Mouse (Mus musculus) embryonic facial prominence, embryonic 11.5 days (tissue): ENCODE results near the gene Ccl2. TPM values are rescaled to one million over a fixed set of nuclear protein-coding genes. Genes with fewer than 3 reads are reported as not detected.

Source experiments
- ATAC-seq: fragments of 200-750 bp; cut with Nextera tagmentation; replicated peaks from 2 replicates; pipeline ENCODE4 v1.8.0; 2017; ENCODE audit warnings: low read depth; ENCODE audit not compliant: insufficient number of reproducible peaks, low FRiP score, low TSS enrichment
- DNase-seq: peaks from one replicate; pipeline ENCODE4 v3.0.0-alpha.2; 2015; ENCODE audit warnings: low spot score
- H3K27ac ChIP-seq: fragments of 300-500 bp; sonication (generic); replicated peaks from 2 replicates; pipeline ENCODE4 v1.5.1; 2014; ENCODE audit warnings: mild to moderate bottlenecking, low read depth, low read length, control low read depth
- H3K27me3 ChIP-seq: fragments of 300-500 bp; sonication (generic); 2 replicates; pipeline ENCODE4 v1.6.1; 2014; ENCODE audit warnings: mild to moderate bottlenecking, low read length, moderate library complexity, mixed read lengths; ENCODE audit not compliant: control insufficient read depth, insufficient read depth
- H3K36me3 ChIP-seq: fragments of 300-500 bp; sonication (generic); replicated peaks from 2 replicates; pipeline ENCODE4 v1.6.1; 2014; ENCODE audit warnings: low read depth, mild to moderate bottlenecking, low read length, moderate library complexity, mixed read lengths; ENCODE audit not compliant: control insufficient read depth, insufficient read depth
- H3K4me1 ChIP-seq: fragments of 300-500 bp; sonication (generic); 2 replicates; pipeline ENCODE4 v1.6.1; 2014; ENCODE audit warnings: low read length, mixed read lengths; ENCODE audit not compliant: control insufficient read depth, insufficient read depth
- H3K4me2 ChIP-seq: fragments of 300-500 bp; sonication (generic); 2 replicates; pipeline ENCODE4 v1.6.1; 2014; ENCODE audit warnings: low read depth, mild to moderate bottlenecking, control low read depth, low read length, moderate library complexity
- H3K4me3 ChIP-seq: fragments of 300-500 bp; sonication (generic); 2 replicates; pipeline ENCODE4 v1.5.1; 2014; ENCODE audit warnings: low read depth, low read length, control low read depth
- H3K9ac ChIP-seq: fragments of 300-500 bp; sonication (generic); replicated peaks from 2 replicates; pipeline ENCODE4 v1.6.1; 2014; ENCODE audit warnings: mild to moderate bottlenecking, control low read depth, low read length
- H3K9me3 ChIP-seq: fragments of 300-500 bp; sonication (generic); replicated peaks from 2 replicates; pipeline ENCODE4 v1.6.1; 2016; ENCODE audit warnings: mild to moderate bottlenecking, low read length, inconsistent platforms, mixed read lengths; ENCODE audit not compliant: control insufficient read depth
- WGBS: fragments of 180-500 bp; shearing (Covaris S2); extraction: QIAGEN DNeasy Blood & Tissue Kit; methylation state at CpG from one replicate; pipeline ENCODE4 v1.1.7; 2014; 5-methylcytosine and 5-hydroxymethylcytosine counted together
- polyA plus RNA-seq: library from polyadenylated mRNA; unstranded; fragments of >200 nt; fragmentation: Nextera tagmentation; extraction: Ambion mirVana; gene quantifications from 2 replicates; pipeline ENCODE4 v1.2.1, GENCODE M21; 2014

Gene Ccl2
- 0.68 and 2.1 TPM in 2 replicates for polyA plus RNA-seq

DNA sequence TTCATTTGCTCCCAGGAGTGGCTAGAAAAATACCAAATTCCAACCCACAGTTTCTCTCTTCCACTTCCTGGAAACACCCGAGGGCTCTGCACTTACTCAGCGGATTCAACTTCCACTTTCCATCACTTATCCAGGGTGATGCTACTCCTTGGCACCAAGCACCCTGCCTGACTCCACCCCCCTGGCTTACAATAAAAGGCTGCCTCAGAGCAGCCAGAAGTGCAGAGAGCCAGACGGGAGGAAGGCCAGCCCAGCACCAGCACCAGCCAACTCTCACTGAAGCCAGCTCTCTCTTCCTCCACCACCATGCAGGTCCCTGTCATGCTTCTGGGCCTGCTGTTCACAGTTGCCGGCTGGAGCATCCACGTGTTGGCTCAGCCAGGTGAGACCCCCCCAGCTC is at the start of gene Ccl2:
Gene Ccl2 (plus strand): TSS at position 216 of the 400 bp plus-strand sequence.
- H3K27ac ChIP-seq: no peak within 1 kb of the TSS
- DNase-seq (no peak), ATAC-seq (no peak)
- no peaks in the 10 kb centered on the region for H3K4me1 ChIP-seq
- no peak within 1 kb of the TSS for H3K9ac ChIP-seq
- no peaks in the 10 kb centered on the region for H3K27me3 ChIP-seq
- WGBS: 45% methylated on average over 5 of the region's 5 CpGs
- no peaks in the 10 kb centered on the region for H3K9me3 ChIP-seq
- H3K36me3 ChIP-seq: no peaks in the 10 kb centered on the region
- H3K4me2 ChIP-seq: no peak within 1 kb of the TSS
- H3K4me3 ChIP-seq: no peak within 1 kb of the TSS

DNA sequence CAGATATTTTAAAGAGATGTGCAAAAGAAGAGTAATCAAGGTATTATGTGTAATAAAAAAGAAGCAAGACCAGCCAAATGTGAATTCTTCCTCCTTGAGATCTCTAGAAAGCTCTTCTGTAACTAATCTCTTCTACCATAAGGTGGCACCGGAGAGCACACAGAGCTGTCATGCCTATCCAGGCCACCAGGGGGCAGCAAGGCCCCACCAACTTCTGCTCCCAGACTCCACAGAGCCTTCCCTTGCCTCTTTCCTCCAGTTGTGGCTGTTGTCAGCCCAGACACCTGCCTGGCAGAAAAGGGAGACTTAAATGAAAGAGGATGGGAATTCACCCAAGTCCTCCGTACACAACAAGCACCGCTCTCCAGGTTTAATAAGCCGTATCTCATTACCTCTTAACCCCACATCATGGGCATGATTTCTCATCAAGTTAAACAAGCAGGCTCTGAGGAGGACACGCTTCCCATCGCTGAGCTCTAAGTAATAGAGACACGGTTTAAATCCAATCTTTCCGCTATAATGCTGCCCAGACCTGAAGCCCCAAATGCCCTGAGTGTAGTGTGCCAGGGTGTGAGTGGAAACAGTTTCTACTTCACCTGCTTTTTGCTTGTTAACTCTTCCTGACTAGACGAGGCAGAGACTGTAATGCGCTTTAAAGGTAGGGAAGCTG is 39.1 kb upstream of the Ccl2 start:
- H3K36me3 ChIP-seq: no peaks in the 10 kb centered on the region
- DNase-seq: peak; percentile 83
- WGBS: 64% methylated on average over 10 of the region's 10 CpGs
- ATAC-seq: no peak
- no peak overlapping the region for H3K27ac ChIP-seq
- H3K9ac ChIP-seq: no peak overlapping the region
- H3K4me2 ChIP-seq: no peak overlapping the region
- H3K4me3 ChIP-seq: no peak overlapping the region
- H3K9me3 ChIP-seq: no peaks in the 10 kb centered on the region
- no peaks in the 10 kb centered on the region for H3K4me1 ChIP-seq
- no peaks in the 10 kb centered on the region for H3K27me3 ChIP-seq

DNA sequence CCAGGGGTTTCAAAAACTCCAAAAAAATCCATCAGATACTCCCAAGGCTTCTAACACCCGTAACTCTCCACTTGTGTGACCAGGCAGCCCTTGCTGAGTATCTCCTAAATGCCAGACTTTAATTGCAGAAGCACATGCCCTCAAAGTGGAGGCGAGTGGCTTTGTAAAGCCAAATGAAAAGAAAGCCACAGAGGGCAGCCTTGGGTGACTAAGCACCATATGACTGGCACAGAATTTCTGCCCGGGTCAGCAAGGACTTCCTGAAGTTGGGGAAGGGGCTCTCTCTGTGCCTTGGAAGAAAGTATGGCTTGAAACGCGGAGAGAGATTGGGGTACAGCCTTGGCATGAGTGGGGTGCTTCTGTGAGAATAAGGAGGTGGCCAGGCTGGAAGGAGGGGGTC is 38.3 kb upstream of the Ccl2 start:
- H3K4me1 ChIP-seq: no peaks in the 10 kb centered on the region
- no peak for DNase-seq
- no peak overlapping the region for H3K9ac ChIP-seq
- no peaks in the 10 kb centered on the region for H3K27me3 ChIP-seq
- no peak overlapping the region for H3K27ac ChIP-seq
- H3K9me3 ChIP-seq: no peaks in the 10 kb centered on the region
- no peak overlapping the region for H3K4me3 ChIP-seq
- 79% methylated on average over 5 of the region's 5 CpGs for WGBS
- no peak overlapping the region for H3K4me2 ChIP-seq
- no peak for ATAC-seq
- no peaks in the 10 kb centered on the region for H3K36me3 ChIP-seq

DNA sequence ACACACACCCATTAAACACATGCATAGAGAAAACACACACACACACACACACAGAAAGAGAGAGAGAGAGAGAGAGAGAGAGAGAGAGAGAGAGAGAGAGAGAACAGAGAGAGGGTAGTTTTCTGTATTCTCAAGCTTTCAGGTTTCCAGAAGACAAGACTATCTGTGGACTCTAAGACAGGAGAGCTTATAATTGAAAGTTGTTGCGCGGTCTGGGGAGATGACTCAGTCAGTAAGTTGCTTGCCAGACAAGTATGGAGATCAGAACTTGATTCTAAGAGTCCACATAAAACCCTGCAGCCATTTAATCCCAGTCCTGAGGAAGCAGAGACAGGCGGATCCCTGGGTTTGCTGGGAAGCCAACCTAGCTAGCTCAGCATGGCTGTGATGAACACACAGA is 36.7 kb upstream of the Ccl2 start:
- Histone ChIP-seq H3K27me3 (no peaks in the 10 kb centered on the region), H3K9ac (no peak overlapping the region), H3K9me3 (no peaks in the 10 kb centered on the region), H3K4me2 (no peak overlapping the region), H3K36me3 (no peaks in the 10 kb centered on the region), H3K4me3 (no peak overlapping the region), H3K4me1 (no peaks in the 10 kb centered on the region), H3K27ac (no peak overlapping the region)
- ATAC-seq (no peak), DNase-seq (no peak)
- WGBS: 78% methylated on average over 3 of the region's 3 CpGs

DNA sequence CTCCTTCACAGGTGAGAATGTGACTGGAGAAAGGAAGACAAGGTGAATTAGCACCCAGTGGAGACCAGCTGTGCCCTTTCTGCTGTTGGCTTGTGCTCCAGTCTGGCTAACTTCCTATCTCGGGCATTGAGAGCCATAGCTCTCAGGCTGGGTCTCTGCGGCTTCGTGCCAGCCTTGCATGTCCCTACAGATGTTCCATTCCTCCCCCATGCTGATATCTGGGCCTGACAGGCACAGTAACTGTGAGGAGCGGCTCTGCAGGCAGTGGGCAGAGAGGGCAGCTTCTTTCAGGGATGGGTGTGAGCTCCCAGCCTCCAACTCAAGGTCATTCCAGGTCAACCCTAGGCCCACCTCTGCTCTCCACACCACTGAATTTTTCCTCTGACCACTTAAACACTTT is 35.9 kb upstream of the Ccl2 start:
- no peaks in the 10 kb centered on the region for H3K27me3 ChIP-seq
- no peak for DNase-seq
- no peak overlapping the region for H3K27ac ChIP-seq
- H3K4me2 ChIP-seq: no peak overlapping the region
- H3K4me1 ChIP-seq: no peaks in the 10 kb centered on the region
- no peaks in the 10 kb centered on the region for H3K9me3 ChIP-seq
- 81% methylated on average over 4 of the region's 4 CpGs for WGBS
- H3K36me3 ChIP-seq: no peaks in the 10 kb centered on the region
- no peak for ATAC-seq
- no peak overlapping the region for H3K9ac ChIP-seq
- no peak overlapping the region for H3K4me3 ChIP-seq

DNA sequence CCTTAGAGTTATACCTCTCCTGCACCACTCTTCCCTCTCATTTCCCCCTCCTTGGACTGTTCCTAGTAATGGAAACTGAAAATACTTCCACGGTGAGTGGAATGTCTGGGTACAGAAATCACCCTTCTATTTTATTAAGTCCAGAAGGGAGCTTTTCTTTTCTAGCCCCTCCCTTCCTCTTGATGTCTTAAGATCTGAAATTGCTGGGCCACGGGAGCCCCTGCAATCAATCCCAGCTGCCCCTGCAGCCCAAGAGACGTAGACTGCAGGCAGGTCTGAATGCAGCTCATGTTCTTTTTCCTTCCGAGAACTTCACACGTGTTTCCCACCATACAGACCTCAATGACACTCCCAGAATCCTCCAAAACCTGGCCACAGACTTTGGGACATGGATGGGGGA is 34.8 kb upstream of the Ccl2 start:
- H3K4me2 ChIP-seq: no peak overlapping the region
- H3K9me3 ChIP-seq: no peaks in the 10 kb centered on the region
- no peaks in the 10 kb centered on the region for H3K27me3 ChIP-seq
- no peak overlapping the region for H3K27ac ChIP-seq
- no peak overlapping the region for H3K4me3 ChIP-seq
- H3K36me3 ChIP-seq: no peaks in the 10 kb centered on the region
- no peak overlapping the region for H3K9ac ChIP-seq
- no peak for ATAC-seq
- peak; percentile 59 for DNase-seq
- H3K4me1 ChIP-seq: no peaks in the 10 kb centered on the region
- 35% methylated on average over 5 of the region's 5 CpGs for WGBS

DNA sequence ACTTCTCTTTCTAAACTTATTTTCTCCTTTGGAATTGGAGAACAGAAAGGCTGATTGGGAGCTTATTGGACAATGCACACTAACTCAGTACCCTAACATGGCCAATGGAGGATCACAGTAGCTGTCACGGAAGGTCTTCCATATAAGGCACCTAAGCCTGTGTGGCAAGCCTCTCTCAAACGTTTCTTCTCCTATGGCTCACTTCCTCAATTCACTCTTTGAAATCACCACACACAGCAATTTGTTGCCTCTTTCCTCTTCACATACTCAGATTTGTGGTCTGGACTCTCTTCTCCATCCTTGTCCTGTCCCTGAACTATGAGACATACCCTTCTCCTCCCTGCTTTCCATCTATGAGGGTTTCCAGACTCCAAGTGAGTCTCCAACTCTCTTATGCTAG is 30.6 kb upstream of the Ccl2 start:
- WGBS: 75% methylated on average over 2 of the region's 2 CpGs
- ATAC-seq: no peak

DNA sequence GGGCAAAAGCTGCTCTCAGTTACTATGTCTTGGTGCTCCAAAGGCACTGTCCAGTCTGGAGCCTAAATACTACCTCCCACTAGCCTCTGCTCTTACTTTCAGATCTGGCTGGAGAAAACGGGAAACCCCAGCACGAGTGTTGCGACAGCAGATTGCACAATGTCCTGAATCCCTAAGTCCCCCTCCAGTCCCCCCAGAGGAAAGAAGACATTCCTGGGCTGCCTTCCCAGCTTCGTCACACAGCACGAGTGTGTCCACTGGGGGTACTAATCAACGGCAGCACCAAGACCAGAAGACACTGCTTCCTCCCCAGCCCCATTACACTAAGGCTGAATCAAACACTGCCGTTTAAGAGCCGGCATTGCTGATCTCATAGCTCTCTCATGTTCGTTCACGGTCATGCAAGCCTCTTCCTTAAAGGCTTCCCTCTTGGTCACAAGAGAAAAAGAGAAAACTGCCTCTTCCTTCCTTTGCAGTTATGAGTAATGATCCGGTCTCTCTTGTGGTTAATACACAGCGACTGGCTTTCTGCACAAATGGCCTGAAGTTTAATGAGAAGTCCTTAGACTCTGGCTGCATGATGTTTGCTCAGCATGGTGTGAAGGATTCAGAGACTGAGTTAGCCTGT is 28.5 kb upstream of the Ccl2 start:
- no peak overlapping the region for H3K4me2 ChIP-seq
- no peak overlapping the region for H3K9ac ChIP-seq
- ATAC-seq: no peak
- DNase-seq: no peak
- no peak overlapping the region for H3K4me3 ChIP-seq
- no peak overlapping the region for H3K27ac ChIP-seq
- 65% methylated on average over 12 of the region's 12 CpGs for WGBS
- no peaks in the 10 kb centered on the region for H3K4me1 ChIP-seq
- H3K36me3 ChIP-seq: no peaks in the 10 kb centered on the region
- no peaks in the 10 kb centered on the region for H3K9me3 ChIP-seq
- H3K27me3 ChIP-seq: no peaks in the 10 kb centered on the region

More for the DNA sequence above, 30.6 kb upstream of the Ccl2 start:
- no peak overlapping the region for H3K9ac ChIP-seq
- no peaks in the 10 kb centered on the region for H3K9me3 ChIP-seq
- H3K27me3 ChIP-seq: no peaks in the 10 kb centered on the region
- H3K36me3 ChIP-seq: no peaks in the 10 kb centered on the region
- no peak overlapping the region for H3K4me2 ChIP-seq
- no peak for DNase-seq
- no peak overlapping the region for H3K27ac ChIP-seq
- no peak overlapping the region for H3K4me3 ChIP-seq
- no peaks in the 10 kb centered on the region for H3K4me1 ChIP-seq
